Mouse (Mus musculus) frontal cortex, adult 2 months (tissue): Measurements from ENCODE around the gene Gm37419. TPM values are rescaled to one million over a fixed set of nuclear protein-coding genes. Genes with fewer than 3 reads are reported as not detected.

Source experiments
- polyA plus RNA-seq: library from polyadenylated mRNA; depleted of rRNA; stranded (reverse); fragments of >200 nt; gene quantifications from 2 replicates; pipeline ENCODE4 v1.2.3, GENCODE M21; 2012; rRNA removed

The Gm37419 gene
- polyA plus RNA-seq, 1 experiment = not detected

Other genes with a start within 250 kb of the Gm37419 start
- gene Sst, start 97.5 kb upstream of the Gm37419 start, polyA plus RNA-seq = 475 and 566 TPM in 2 replicates
- gene Rtp2, start 56.1 kb upstream of the Gm37419 start, polyA plus RNA-seq = 0.48 and 0.55 TPM in 2 replicates
- 19.2 and 20.8 TPM in 2 replicates for gene Bcl6, start 370 bp downstream of the Gm37419 start, polyA plus RNA-seq